Mouse (Mus musculus): Measurements from ENCODE around the gene Neurog3.

DNA sequence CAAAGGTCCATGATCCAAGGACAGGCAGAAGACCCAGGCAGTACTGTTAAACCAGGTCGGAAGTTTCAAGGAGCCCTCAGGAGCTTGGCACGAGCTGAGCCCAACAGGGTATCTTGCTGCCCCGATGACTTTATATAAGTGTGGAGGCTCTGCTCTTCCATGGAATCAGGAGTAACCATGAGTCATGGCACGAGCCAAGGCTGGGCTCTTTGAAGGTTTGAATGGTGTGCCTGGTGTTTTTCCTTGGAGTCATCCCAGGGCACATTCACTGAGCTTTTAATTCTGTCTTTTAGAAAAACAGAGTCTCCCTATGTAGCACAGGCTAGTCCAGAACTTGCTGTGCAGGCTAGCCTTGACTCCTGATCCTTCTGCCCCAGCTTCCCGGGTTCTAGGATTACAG is 44.5 kb upstream of the Neurog3 start:
- TF ChIP-seq POLR2A (IDR thresholded peaks at IDR 0.05; ENCODE audit: borderline replicate concordance, control insufficient read depth, low read depth, low read length) (no peak), CTCF (IDR thresholded peaks at IDR 0.05; ENCODE audit: control insufficient read depth, insufficient read depth, low read length) (no peak)
